Mouse (Mus musculus) T-cell, adult 2 months (primary cell): ENCODE data around the gene Gm49601.

Experiments
- DNase-seq: peaks from one replicate; pipeline ENCODE4 v3.0.0; 2022; ENCODE audit warnings: low spot score

Gene Gm49601

GRCm38 (mm10) chr16:18626376-18626878 is at the start of gene Gm49601:
Gm49601 (minus strand) TSS chr16:18626427.
- peak; percentile 74 for DNase-seq

- DNase-seq, result no peak
These were observed 46.8 kb upstream of the Gm49601 start for GRCm38 (mm10) chr16:18673005-18673404.

- no peak for DNase-seq
These were observed 45.8 kb upstream of the Gm49601 start for GRCm38 (mm10) chr16:18672027-18672426.

- no peak for DNase-seq
These were observed 43.7 kb upstream of the Gm49601 start for GRCm38 (mm10) chr16:18669914-18670313.

GRCm38 (mm10) chr16:18658597-18658996 is 32.4 kb upstream of the Gm49601 start:
- DNase-seq, result no peak

- no peak for DNase-seq
These were observed 29.3 kb upstream of the Gm49601 start for GRCm38 (mm10) chr16:18655372-18656098.

GRCm38 (mm10) chr16:18653290-18654160 is 27.3 kb upstream of the Gm49601 start:
- DNase-seq, result no peak

GRCm38 (mm10) chr16:18649126-18649525 is 22.9 kb upstream of the Gm49601 start:
- no peak for DNase-seq

GRCm38 (mm10) chr16:18645329-18645728 is 19.1 kb upstream of the Gm49601 start:
- no peak for DNase-seq

GRCm38 (mm10) chr16:18644485-18644884 is 18.3 kb upstream of the Gm49601 start:
- no peak for DNase-seq

GRCm38 (mm10) chr16:18643406-18643998 is 17.3 kb upstream of the Gm49601 start:
- no peak for DNase-seq

- DNase-seq, result no peak
These were observed 16.7 kb upstream of the Gm49601 start for GRCm38 (mm10) chr16:18642897-18643296.

- no peak for DNase-seq
These were observed 16.1 kb upstream of the Gm49601 start for GRCm38 (mm10) chr16:18642291-18642690.

GRCm38 (mm10) chr16:18639382-18639929 is 13.2 kb upstream of the Gm49601 start:
- no peak for DNase-seq

GRCm38 (mm10) chr16:18638396-18638795 is 12.2 kb upstream of the Gm49601 start:
- DNase-seq, result no peak

- DNase-seq, result no peak
These were observed 10.6 kb upstream of the Gm49601 start for GRCm38 (mm10) chr16:18636804-18637203.

GRCm38 (mm10) chr16:18636401-18636800 is 10.2 kb upstream of the Gm49601 start:
- no peak for DNase-seq

GRCm38 (mm10) chr16:18633333-18633732 is 7.1 kb upstream of the Gm49601 start:
- DNase-seq, result no peak

GRCm38 (mm10) chr16:18632816-18633215 is 6.6 kb upstream of the Gm49601 start:
- no peak for DNase-seq

GRCm38 (mm10) chr16:18632059-18632458 is 5.8 kb upstream of the Gm49601 start:
- DNase-seq, result no peak

GRCm38 (mm10) chr16:18631141-18631540 is 4.9 kb upstream of the Gm49601 start:
- no peak for DNase-seq

- no peak for DNase-seq
These were observed 4.1 kb upstream of the Gm49601 start for GRCm38 (mm10) chr16:18630291-18630690.
